Comparison of ENCODE assay signal across 26 mouse cellular contexts in genomic region chrX:8230272-8230671, GRCm38 (mm10). TPM values are rescaled to one million over a fixed set of nuclear protein-coding genes. Genes with fewer than 3 reads are reported as not detected.
DNase-seq lines count a peak whose midpoint lies in the region; ATAC-seq lines count a peak whose summit lies in the region.
"Had no signal": no experiment of that assay in that cellular context is flagged by ENCODE, and none has a peak within 500 bp of the region (broad histone marks: within the 10 kb centered on the region; RNA-seq: fewer than 3 reads in every experiment).

No protein-coding gene starts in this region.

- H3K9me3 ChIP-seq in heart, embryonic 11.5 days (replicated peaks; ENCODE audit: control insufficient read depth, low read length) = no peaks in the 10 kb centered on the region
- H3K9me3 ChIP-seq in forebrain, embryonic 14.5 days (replicated peaks; ENCODE audit: control insufficient read depth, low read length) = no peaks in the 10 kb centered on the region
- H3K9me3 ChIP-seq: embryonic facial prominence, embryonic 10.5 days; forebrain, embryonic 10.5 days; heart, embryonic 12.5 days; kidney, embryonic 15.5 days; midbrain, embryonic 12.5 days; neural tube, embryonic 15.5 days had no signal

- H3K27ac ChIP-seq in heart, embryonic 11.5 days (ENCODE audit: low read depth, low read length) = no peak overlapping the region
- no peak overlapping the region for H3K27ac ChIP-seq in forebrain, embryonic 14.5 days (ENCODE audit: low read depth, low read length)
- H3K27ac ChIP-seq: embryonic facial prominence, embryonic 10.5 days; forebrain, embryonic 10.5 days; hindbrain, postnatal 0 days; kidney, embryonic 15.5 days; midbrain, embryonic 12.5 days; neural tube, embryonic 15.5 days had no signal

- ATAC-seq in erythroid progenitor cell, adult 5-6 weeks (replicated peaks; ENCODE audit: low FRiP score, poor library complexity, severe bottlenecking) = 0 out of 2 replicates have a peak, but pooled peaks have one; percentile 61
- ATAC-seq in heart, embryonic 11.5 days (replicated peaks; ENCODE audit: insufficient number of reproducible peaks, low FRiP score, low TSS enrichment) = no peak
- no peak for ATAC-seq in forebrain, embryonic 14.5 days
- ATAC-seq: activated CD4-positive, CD25-positive, alpha-beta regulatory T cell, adult 4 months; hindbrain, postnatal 0 days; intestine, postnatal 0 days; Patski had no signal

- H3K27me3 ChIP-seq in heart, embryonic 11.5 days (ENCODE audit: control insufficient read depth, insufficient read depth, low read length) = no peaks in the 10 kb centered on the region
- no peaks in the 10 kb centered on the region for H3K27me3 ChIP-seq in forebrain, embryonic 14.5 days (replicated peaks; ENCODE audit: control insufficient read depth, insufficient read depth, low read length)
- H3K27me3 ChIP-seq: heart, embryonic 12.5 days; kidney, embryonic 15.5 days; midbrain, embryonic 12.5 days; neural tube, embryonic 15.5 days; Patski had no signal

- no peak overlapping the region for H3K4me3 ChIP-seq in heart, embryonic 11.5 days (ENCODE audit: low read depth, low read length)
- H3K4me3 ChIP-seq in forebrain, embryonic 14.5 days (ENCODE audit: low read depth, low read length) = no peak overlapping the region
- H3K4me3 ChIP-seq: embryonic facial prominence, embryonic 10.5 days; forebrain, embryonic 10.5 days; heart, embryonic 12.5 days; kidney, embryonic 15.5 days; midbrain, embryonic 12.5 days; neural tube, embryonic 15.5 days had no signal

- H3K36me3 ChIP-seq in heart, embryonic 11.5 days (ENCODE audit: control insufficient read depth, insufficient read depth, low read length) = no peaks in the 10 kb centered on the region
- no peaks in the 10 kb centered on the region for H3K36me3 ChIP-seq in forebrain, embryonic 14.5 days (ENCODE audit: control insufficient read depth, insufficient read depth, low read length)
- H3K36me3 ChIP-seq: embryonic facial prominence, embryonic 10.5 days; forebrain, embryonic 10.5 days; heart, embryonic 12.5 days; kidney, embryonic 15.5 days; midbrain, embryonic 12.5 days; neural tube, embryonic 15.5 days had no signal

- H3K4me1 ChIP-seq in heart, embryonic 11.5 days (ENCODE audit: control insufficient read depth, insufficient read depth, low read length) = no peaks in the 10 kb centered on the region
- no peaks in the 10 kb centered on the region for H3K4me1 ChIP-seq in forebrain, embryonic 14.5 days (ENCODE audit: control insufficient read depth, insufficient read depth, low read length)
- H3K4me1 ChIP-seq: embryonic facial prominence, embryonic 10.5 days; forebrain, embryonic 10.5 days; heart, embryonic 12.5 days; kidney, embryonic 15.5 days; midbrain, embryonic 12.5 days; neural tube, embryonic 15.5 days had no signal

- H3K4me2 ChIP-seq in heart, embryonic 11.5 days = no peak overlapping the region
- no peak overlapping the region for H3K4me2 ChIP-seq in forebrain, embryonic 14.5 days (ENCODE audit: low read length)
- H3K4me2 ChIP-seq: heart, embryonic 12.5 days; kidney, embryonic 15.5 days; midbrain, embryonic 12.5 days; neural tube, embryonic 15.5 days had no signal

- WGBS in heart, embryonic 11.5 days (ENCODE audit: insufficient replicate concordance) = 79% methylated on average over 4 of the region's 4 CpGs
- 69% methylated on average over 4 of the region's 4 CpGs for WGBS in forebrain, embryonic 14.5 days

- DNase-seq in 3134 (ENCODE audit: extremely low read depth, insufficient read length, low spot score) (peak; percentile 63), 3T3-L1 (ENCODE audit: low read depth, low spot score) (peak; percentile 27), ES-CJ7 (ENCODE audit: low read depth, low spot score) (peak; percentile 75)
- DNase-seq in kidney, adult 9 months = no peak
- no peak for DNase-seq in forebrain, embryonic 14.5 days (ENCODE audit: low spot score)
- DNase-seq: adrenal gland, adult 8-10 months; cerebellum, adult 11-12 months; cerebellum, postnatal 10 days; heart, postnatal 14 days; layer of hippocampus, adult 9-11 months; lung, adult 18-20 months; lung, postnatal 14 days; right cerebral cortex, adult 18-20 months had no signal

- no peak overlapping the region for H3K9ac ChIP-seq in heart, embryonic 11.5 days (ENCODE audit: low read depth, low read length)
- H3K9ac ChIP-seq in forebrain, embryonic 14.5 days (ENCODE audit: low read length) = no peak overlapping the region
- H3K9ac ChIP-seq: heart, embryonic 12.5 days; kidney, embryonic 15.5 days; midbrain, embryonic 12.5 days; neural tube, embryonic 15.5 days had no signal

RNA-seq across cellular contexts. Expression of gene Ftsj1, which starts 21.9 kb away (rescaled TPM):
- total RNA-seq in erythroid progenitor cell, adult 5-6 weeks (2015; ENCODE audit: low replicate concordance) = 26.8 and 42.9 TPM in 2 replicates
- total RNA-seq in erythroid progenitor cell, adult 5-6 weeks (2017; ENCODE audit: low replicate concordance) = 23.7 and 25.0 TPM in 2 replicates
- 25.1 and 26.1 TPM in 2 replicates for polyA plus RNA-seq in heart, embryonic 11.5 days (2014; fragmentation: Nextera tagmentation; extraction: Ambion mirVana)
- 60.9 and 63.6 TPM in 2 replicates for polyA plus RNA-seq in forebrain, embryonic 14.5 days (2014; fragmentation: Nextera tagmentation; extraction: Ambion mirVana)

RNA-seq across cellular contexts. Expression of gene Porcn, which starts 23.9 kb away (rescaled TPM):
- total RNA-seq in erythroid progenitor cell, adult 5-6 weeks (2015; ENCODE audit: low replicate concordance) = not detected in 2 replicates
- total RNA-seq in erythroid progenitor cell, adult 5-6 weeks (2017; ENCODE audit: low replicate concordance) = not detected in 2 replicates
- polyA plus RNA-seq in heart, embryonic 11.5 days (2014; fragmentation: Nextera tagmentation; extraction: Ambion mirVana) = 5.2 and 5.9 TPM in 2 replicates
- polyA plus RNA-seq in forebrain, embryonic 14.5 days (2014; fragmentation: Nextera tagmentation; extraction: Ambion mirVana) = 35.4 and 42.0 TPM in 2 replicates

RNA-seq across cellular contexts. Expression of gene Ebp, which starts 37.0 kb away (rescaled TPM):
- total RNA-seq in erythroid progenitor cell, adult 5-6 weeks (2015; ENCODE audit: low replicate concordance) = 20.5 and 37.3 TPM in 2 replicates
- 14.2 and 26.6 TPM in 2 replicates for total RNA-seq in erythroid progenitor cell, adult 5-6 weeks (2017; ENCODE audit: low replicate concordance)
- 24.4 and 37.4 TPM in 2 replicates for polyA plus RNA-seq in heart, embryonic 11.5 days (2014; fragmentation: Nextera tagmentation; extraction: Ambion mirVana)
- polyA plus RNA-seq in forebrain, embryonic 14.5 days (2014; fragmentation: Nextera tagmentation; extraction: Ambion mirVana) = 25.3 and 28.5 TPM in 2 replicates

RNA-seq across cellular contexts. Expression of gene Slc38a5, which starts 40.7 kb away (rescaled TPM):
- total RNA-seq in erythroid progenitor cell, adult 5-6 weeks (2015; ENCODE audit: low replicate concordance) = 291 and 297 TPM in 2 replicates
- total RNA-seq in erythroid progenitor cell, adult 5-6 weeks (2017; ENCODE audit: low replicate concordance) = 150 and 166 TPM in 2 replicates
- polyA plus RNA-seq in heart, embryonic 11.5 days (2014; fragmentation: Nextera tagmentation; extraction: Ambion mirVana) = 17.5 and 23.8 TPM in 2 replicates
- polyA plus RNA-seq in forebrain, embryonic 14.5 days (2014; fragmentation: Nextera tagmentation; extraction: Ambion mirVana) = 42.8 and 48.3 TPM in 2 replicates
- total RNA-seq: adrenal gland, adult 8-10 months; gastrocnemius, adult 18-20 months had no signal
- polyA plus RNA-seq: Patski had no signal

RNA-seq across cellular contexts. Expression of gene Tbc1d25, which starts 54.3 kb away (rescaled TPM):
- total RNA-seq in erythroid progenitor cell, adult 5-6 weeks (2015; ENCODE audit: low replicate concordance) = 4.6 and 13.3 TPM in 2 replicates
- 1.5 and 4.7 TPM in 2 replicates for total RNA-seq in erythroid progenitor cell, adult 5-6 weeks (2017; ENCODE audit: low replicate concordance)
- 10.4 and 12.1 TPM in 2 replicates for polyA plus RNA-seq in heart, embryonic 11.5 days (2014; fragmentation: Nextera tagmentation; extraction: Ambion mirVana)
- polyA plus RNA-seq in forebrain, embryonic 14.5 days (2014; fragmentation: Nextera tagmentation; extraction: Ambion mirVana) = 19.7 and 26.5 TPM in 2 replicates

Comparison
In these comparisons a context has a peak if more than half of its experiments do, and no peak if none do; other contexts are left out.
1. DNase-seq: peak in 3134 (single experiment), 3T3-L1 (single experiment) and ES-CJ7 (single experiment); none in kidney, adult 9 months (single experiment) and forebrain, embryonic 14.5 days (single experiment).